Mouse (Mus musculus): ENCODE results near the gene Atm.

Gene Atm

DNA sequence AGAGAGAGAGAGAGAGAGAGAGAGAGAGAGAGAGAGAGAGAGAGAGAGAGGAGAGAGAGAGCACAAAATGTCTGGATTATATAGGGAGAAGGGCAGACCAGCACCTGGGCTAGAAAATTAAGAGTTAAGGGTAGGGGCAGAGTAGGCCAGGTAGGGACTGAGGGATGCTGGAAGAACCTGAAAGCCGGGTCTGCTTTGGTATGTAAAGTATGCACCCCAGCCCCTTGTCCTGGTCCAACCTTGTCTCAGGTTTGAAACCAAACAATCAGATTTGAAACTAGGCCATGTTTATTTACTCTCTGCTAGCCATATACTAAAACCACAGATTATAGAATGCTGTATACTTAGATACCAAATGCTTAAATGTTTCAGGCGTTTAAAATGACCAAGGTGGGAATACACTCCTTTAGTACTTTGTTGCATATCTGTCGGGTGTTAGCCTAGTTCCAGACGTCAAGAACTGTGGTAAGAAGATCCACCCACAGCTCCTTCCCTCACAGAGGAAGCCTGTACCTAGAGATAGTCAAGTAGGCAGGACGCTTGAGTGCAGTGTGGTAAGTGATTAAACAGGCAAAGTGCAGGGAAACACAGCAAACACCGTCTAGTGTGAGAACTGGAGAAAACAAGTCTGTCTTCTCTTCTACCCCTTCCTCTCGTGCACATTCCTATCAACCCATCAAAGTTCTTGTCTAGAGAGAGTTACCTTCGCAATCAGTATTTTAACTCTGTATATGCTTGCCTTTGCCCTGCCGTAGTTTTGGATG lies 114.2 kb downstream of the Atm start:
- in situ Hi-C loops (cut with MboI; ENCODE audit: low pct_unique_long_range_greater_than_20kb in 1 of 2, low sequenced_read_pairs in 2 of 2, unreplicated experiment in 1 of 2), result no loop called here

DNA sequence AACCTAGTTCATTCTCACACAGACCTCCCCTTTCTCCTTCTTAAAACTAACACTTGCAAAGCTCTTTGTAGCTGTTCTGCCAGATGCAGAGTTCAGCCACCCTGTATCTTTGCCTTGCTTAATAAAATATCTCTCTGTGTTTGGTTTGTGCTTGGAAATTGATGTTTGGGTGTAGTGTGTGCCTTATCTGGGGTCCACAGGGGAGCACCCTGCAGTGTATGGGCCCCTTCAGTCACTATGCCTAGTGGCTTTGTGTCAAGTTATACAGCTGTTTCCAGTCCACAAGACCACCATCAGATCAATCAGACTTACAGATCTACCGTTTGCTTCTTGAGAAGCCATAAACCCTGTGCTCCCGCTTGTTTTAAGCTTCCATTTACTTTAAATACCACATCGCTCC lies 127.1 kb downstream of the Atm start:
- in situ Hi-C loops (cut with MboI; ENCODE audit: low pct_unique_long_range_greater_than_20kb in 1 of 2, low sequenced_read_pairs in 2 of 2, unreplicated experiment in 1 of 2), result no loop called here

DNA sequence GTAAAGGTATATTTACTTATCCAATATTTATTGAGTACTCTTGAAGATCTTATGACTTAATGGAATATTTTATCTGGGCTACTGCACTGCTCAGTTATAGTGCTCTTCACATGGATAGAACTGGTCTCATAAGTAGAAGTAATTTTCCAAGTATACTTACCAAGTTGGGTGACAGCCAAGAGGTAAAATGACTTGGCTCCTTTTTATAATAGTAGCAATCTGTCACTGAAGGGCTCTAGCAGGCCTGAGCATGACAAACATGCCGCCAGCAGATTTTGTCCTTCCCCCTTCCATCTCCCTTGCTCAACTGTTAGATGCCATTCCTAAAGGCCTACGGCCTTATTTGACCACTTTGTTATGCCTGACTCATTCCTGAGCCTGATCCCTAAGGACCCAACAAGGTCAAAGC lies 127.6 kb downstream of the Atm start:
- in situ Hi-C loops (cut with MboI; ENCODE audit: low pct_unique_long_range_greater_than_20kb in 1 of 2, low sequenced_read_pairs in 2 of 2, unreplicated experiment in 1 of 2), result no loop called here

DNA sequence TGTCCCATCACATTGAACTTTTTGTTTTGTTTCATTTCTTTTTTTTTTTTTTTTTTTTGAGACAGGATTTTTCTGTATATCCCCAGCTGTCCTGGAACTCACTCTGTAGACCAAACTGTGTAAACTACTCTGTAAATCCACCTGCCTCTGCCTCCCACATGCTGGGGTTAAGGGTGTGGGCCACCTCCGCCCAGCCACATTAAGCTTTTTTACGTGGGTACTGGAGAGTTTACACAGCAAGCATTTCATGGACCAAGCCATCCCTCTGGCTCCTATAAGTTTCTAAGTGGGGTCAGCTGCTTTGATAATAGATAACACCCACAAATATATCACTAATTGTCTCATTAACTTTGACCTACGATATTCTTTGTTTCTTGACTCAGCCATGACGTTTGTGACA lies 128.0 kb downstream of the Atm start:
- in situ Hi-C loops (cut with MboI; ENCODE audit: low pct_unique_long_range_greater_than_20kb in 1 of 2, low sequenced_read_pairs in 2 of 2, unreplicated experiment in 1 of 2), result no loop called here

DNA sequence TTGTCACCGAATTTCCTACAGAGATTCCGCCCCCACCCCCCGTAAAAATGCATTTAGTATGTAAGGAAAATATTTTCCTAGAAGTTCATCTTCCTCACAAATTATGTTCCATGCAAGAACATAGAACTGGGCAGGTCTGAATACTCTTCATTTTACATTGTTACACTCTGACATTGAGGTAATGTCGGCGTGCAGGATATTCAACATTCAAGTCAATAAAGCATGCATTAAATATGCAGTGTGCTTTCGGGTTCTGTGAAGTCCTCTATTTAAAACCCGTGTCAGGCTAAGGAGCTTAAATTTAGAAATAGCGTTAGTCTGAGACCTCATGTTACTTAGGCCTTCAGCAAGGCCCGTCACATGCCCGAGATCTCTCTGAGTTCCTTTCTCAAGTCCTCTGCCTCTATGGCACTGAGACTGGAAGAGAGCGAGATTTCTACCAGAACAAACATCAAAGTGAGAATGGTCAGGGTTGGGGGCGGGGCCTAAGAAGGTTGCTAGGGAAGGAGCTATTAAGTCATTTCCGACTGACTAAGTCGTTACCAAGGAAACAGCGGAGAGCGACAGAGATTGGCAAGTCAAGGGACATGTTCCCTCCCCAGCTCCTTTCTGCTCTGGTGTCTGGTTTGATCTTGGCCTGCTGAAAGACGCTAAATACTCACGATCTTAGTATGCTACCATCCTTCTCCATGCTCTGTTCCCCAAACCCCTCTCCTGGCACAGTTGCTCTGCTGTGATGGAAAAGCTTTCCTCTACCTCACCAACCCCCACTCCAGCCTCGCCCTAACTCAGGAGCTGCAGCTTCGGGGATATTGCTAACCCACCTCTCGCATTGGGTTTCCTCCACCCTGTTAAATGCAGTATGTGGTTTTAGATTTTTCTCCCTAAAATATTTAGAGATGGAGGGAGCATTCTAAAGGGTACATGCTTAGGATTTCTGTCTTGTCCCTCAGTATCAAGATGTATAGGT lies 131.5 kb downstream of the Atm start:
- in situ Hi-C loops (cut with MboI; ENCODE audit: low pct_unique_long_range_greater_than_20kb in 1 of 2, low sequenced_read_pairs in 2 of 2, unreplicated experiment in 1 of 2), result no loop called here

DNA sequence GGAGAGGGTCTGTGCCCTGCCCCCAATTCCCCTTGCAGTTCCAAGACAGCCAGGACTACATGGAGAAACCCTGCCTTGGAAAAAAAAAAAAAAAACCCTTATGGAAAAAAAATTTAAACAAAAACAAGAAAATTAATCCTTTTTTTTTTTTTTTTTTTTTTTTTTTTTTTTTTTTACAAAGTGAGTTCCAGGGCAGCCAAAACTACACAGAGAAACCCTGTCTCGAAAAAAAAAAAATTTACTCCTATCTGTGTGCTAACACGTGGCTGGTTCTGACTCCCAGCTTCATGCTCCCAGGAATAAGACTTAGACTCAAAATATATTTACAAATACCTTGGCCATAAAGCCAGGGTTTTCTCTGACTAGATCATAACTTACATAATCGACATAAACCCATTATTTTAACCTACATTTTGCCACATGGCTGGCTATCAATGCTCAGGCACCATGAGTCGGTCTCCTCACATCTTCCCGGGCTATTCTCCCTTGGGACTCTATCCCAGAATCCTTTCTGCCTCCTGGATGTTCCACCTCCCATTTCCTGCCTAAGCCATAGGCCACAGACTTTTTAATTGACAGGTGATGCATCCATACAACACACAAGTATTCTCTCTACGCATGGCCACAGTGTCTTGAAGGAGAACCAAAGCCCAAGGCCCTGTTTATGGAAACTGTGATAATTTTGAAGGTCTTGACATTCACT lies 132.3 kb downstream of the Atm start:
- in situ Hi-C loops (cut with MboI; ENCODE audit: low pct_unique_long_range_greater_than_20kb in 1 of 2, low sequenced_read_pairs in 2 of 2, unreplicated experiment in 1 of 2), result no loop called here

DNA sequence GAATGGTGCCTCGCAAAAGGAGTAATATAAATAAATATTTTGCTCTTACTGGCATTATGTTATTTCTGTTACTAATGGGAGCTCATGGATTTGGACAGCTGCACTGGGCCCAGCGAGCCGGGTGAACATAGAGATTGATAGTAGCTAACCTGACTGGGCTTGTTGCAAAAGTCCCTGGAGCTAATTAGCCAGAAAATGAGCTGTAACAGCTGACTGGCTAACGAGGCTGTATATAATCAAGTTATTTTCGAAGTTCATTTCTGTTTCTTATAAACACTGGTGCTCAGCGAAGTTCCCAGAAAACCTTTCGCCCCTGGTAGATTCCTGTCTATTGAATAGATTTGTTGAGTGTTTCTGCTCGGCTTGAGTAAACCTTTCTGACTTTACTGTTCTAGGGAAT lies 133.5 kb downstream of the Atm start:
- in situ Hi-C loops (cut with MboI; ENCODE audit: low pct_unique_long_range_greater_than_20kb in 1 of 2, low sequenced_read_pairs in 2 of 2, unreplicated experiment in 1 of 2), result no loop called here

DNA sequence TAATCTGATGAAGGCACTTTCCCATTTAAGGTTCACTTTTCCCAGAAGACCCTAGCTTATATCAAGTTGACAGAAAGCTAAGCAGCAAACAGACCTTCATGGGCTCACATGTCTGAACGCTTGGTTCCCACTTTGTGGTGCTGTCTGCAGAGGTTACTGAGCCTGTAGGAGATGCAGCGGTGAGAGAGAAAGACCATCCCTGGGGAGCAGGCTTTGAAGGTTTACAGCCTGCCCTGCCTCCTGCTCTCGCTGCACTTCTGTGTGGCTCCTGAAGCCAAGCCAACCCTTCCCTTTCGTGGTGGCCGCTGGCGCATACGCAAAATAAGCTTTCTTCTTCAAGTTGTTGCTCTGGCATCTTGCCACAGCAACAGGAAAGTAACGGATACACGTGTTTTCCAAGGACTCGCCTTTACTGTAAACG lies 134.2 kb downstream of the Atm start, which contains the start of gene 4930550C14Rik:
Gene 4930550C14Rik, plus strand, starts transcription at position 35 of the 421 bp plus-strand sequence.
- in situ Hi-C loops (cut with MboI; ENCODE audit: low pct_unique_long_range_greater_than_20kb in 1 of 2, low sequenced_read_pairs in 2 of 2, unreplicated experiment in 1 of 2), result no loop called here

DNA sequence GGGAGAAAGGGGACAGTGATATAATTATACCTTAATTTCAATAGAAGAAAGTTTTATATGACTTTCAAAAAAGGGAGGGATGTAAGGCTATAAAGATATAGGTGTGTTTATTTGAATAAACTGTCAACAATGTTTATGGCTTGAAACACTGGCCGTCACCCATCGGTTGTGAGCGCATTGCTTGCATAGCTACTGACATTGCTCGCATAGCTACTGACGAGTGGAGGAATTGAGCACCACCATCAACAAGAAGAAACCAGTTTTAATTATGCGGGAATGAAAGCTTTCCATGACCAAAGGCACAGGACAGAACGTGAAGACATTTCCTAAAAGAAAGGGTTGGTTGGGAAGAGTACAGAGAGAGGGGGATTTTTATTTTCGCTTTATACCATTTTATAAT lies 135.4 kb downstream of the Atm start:
- in situ Hi-C loops (cut with MboI; ENCODE audit: low pct_unique_long_range_greater_than_20kb in 1 of 2, low sequenced_read_pairs in 2 of 2, unreplicated experiment in 1 of 2), result no loop called here

DNA sequence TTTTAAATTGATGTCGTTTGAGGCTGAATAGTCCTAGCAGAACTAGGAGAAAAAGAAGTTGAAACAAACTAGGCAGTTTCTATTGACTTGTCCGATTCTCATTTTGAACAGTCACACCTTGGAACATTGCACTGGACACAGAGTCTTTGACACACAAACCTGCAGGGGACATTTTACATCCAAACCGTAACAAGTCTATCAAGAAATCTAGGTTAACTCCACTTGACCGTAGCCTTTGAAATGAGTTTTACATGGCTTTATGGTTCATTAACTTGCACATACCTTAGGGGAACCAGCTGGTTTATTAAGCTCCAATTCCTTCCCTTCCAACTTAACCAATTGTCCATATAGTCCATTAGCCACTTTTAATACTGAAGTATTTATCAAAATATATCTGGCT lies 135.8 kb downstream of the Atm start:
- in situ Hi-C loops (cut with MboI; ENCODE audit: low pct_unique_long_range_greater_than_20kb in 1 of 2, low sequenced_read_pairs in 2 of 2, unreplicated experiment in 1 of 2), result no loop called here

DNA sequence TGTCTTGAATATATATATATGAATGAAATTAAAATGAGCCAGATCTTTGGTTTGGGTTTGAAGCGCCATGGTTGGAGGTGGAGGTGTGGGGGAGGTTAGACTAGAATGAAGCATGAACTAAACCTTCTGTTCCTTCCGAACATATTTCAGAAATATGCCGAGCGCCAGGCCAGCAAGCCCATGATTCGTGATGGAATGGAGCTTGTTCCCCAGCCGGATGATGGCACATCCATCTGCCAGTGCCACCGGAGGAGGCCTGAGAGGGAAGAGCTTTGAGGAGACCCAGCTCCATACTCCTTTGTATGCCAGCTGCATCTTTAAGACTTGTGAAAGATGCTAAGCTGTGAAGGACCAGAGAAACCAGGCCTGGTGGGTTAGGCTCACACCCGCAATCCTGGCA lies 137.0 kb downstream of the Atm start:
- in situ Hi-C loops (cut with MboI; ENCODE audit: low pct_unique_long_range_greater_than_20kb in 1 of 2, low sequenced_read_pairs in 2 of 2, unreplicated experiment in 1 of 2), result loop anchor here in 1 of 2 experiments (5.0 kb wide), 1 partner anchor 147 kb away; no protein-coding TSS in a partner anchor

DNA sequence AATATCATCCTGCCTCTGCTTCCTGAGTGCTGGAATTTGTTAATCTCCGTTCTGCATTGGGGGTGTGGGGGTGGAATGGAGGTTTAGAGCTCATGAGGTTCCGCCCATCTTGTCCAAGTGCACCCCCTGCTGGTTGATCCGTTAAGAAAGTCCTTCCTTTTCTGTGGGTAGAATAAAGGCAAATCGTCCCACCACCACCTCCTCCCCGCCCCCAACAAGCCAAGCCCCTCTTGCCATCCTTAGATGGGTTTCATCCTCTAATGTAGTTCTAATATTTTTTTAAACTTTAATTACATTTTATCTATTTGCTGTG lies 138.2 kb downstream of the Atm start:
- in situ Hi-C loops (cut with MboI; ENCODE audit: low pct_unique_long_range_greater_than_20kb in 1 of 2, low sequenced_read_pairs in 2 of 2, unreplicated experiment in 1 of 2), result loop anchor here in 1 of 2 experiments (5.0 kb wide), 1 partner anchor 146 kb away; no protein-coding TSS in a partner anchor

DNA sequence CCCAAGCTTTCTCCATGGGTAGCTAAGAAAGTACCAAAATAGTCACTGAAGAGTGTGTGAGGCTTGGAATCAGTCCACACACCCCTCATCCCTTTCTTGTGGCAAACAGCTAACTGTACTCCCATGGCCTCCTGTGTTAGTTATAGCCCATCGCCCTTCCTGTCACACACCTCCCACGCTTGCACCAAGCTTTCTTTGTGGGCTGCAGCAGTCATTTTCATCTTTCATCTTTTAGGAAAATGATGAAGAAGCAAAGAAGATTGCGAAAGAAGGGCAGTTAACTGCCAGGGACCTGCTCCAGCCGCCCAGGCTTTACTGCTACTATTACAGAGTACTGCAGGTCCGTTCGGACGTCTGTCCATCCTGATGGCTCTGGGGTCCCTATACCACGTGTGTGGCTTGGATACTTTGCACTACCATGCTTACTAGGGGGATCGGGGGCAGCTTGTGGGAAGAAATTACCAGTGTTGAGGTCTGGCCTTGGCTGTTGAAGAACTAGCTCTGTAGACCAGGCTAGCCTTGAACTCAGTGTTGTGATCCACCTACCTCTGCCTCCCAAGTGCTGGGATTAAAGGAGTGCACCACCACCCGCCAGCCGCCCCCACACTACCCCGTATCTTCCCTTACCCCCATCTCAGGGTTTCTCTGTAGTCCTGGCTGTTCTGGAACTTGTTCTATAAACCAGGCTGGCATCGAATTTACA lies 138.7 kb downstream of the Atm start:
- in situ Hi-C loops (cut with MboI; ENCODE audit: low pct_unique_long_range_greater_than_20kb in 1 of 2, low sequenced_read_pairs in 2 of 2, unreplicated experiment in 1 of 2), result loop anchor here in 1 of 2 experiments (5.0 kb wide), 1 partner anchor 146 kb away; no protein-coding TSS in a partner anchor

DNA sequence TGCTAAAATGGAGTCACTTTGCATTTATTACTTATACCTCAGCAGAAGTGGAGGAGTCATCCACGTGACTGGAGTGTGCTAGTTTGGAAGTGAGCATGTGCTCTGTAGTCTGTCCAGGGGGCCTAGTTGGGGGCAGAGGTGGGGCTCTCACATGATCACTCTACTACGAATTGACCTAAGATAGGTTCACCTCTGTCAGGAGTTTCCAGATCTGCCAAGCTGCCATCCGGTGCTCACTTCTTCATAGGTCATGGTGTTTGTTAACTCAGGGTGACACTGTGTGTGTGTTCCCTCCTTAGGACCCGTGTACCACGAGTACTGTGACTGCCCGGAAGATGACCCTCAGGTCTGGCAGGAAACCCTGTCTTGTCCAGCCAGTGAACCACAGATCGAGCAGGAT lies 146.4 kb downstream of the Atm start:
- in situ Hi-C loops (cut with MboI; ENCODE audit: low pct_unique_long_range_greater_than_20kb in 1 of 2, low sequenced_read_pairs in 2 of 2, unreplicated experiment in 1 of 2), result no loop called here
